Mouse (Mus musculus): ENCODE data around the gene Pld4.

Gene Pld4

DNA sequence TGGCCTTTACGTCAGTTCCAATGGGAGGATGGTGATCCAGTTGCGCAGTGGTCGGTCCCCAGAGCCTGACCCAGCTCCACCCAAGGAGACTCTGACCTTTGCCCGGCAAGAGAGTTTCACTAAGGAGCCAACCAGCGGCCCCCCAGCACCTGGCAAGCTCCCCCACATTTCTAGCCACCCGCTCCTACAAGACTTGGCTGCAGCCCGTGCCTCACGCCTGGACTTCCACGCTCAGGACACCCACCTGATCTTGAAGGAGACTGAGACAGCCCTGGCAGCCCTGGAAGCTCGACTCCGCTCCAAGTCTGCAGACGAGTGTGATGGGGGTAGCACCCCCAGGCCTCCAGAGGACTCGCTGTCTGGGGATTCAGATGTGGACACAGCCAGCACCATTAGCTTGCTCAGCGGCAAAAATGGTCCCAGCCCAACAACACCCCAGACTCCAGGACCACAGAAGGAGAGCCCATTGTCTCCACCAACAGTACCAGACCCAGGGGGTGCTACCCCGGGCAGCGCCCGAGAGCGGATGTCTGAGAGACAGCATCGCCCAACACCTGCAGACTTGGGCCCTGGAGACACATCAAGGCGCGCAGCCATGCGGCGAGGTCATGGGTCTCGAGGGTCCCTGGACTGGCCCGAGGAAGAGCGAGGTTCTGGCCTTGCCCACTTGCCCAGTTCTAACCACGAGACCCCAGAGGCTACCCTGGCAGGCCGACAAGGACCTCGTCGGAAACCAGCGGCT is 22.0 kb upstream of the Pld4 start:
- DNase-seq (ENCODE audit: low spot score), result peak; percentile 3

DNA sequence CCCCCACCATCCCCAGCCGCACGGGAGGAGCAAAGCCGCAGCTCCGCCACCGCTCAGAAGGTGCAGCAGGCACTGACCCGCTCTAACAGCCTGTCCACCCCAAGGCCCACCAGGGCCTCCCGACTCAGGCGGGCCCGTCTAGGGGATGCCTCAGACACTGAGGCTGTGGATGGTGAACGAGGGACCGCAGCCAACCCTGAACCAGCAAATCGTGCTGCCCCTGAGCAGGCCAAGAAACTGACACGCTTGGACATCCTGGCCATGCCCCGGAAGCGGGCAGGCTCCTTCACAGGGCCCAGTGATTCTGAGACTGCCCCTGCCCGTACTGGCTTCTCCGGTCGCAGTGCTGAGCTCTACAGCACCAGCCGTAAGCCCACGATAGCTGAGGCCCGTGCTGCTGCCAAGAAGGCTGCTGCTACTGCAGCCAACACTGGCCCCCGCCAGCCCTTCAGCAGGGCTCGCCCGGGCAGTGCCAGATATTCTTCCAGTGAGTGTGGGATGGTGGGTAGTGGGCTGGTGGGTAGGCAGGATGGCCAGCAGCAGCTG is 21.4 kb upstream of the Pld4 start:
- DNase-seq (ENCODE audit: low spot score), result no peak

DNA sequence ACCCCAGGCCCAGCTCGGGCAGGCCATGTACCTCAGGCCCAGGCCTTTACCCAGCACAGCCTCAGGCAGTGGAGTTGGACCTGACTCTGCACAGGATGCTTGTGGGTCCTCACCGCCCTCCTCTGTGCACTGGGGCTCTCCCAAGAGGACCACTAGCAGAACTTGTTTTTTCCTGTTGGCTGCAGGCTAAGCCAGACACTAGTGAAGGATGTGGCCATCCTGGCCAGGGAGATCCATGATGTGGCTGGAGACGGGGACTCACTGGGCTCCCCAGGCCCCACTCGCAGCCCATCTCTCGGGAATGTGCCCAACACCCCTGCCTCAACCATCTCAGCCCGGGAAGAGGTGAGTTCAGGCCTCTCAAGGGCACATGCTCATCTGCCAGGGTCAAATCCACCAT is 17.7 kb upstream of the Pld4 start:
- DNase-seq (ENCODE audit: low spot score), result no peak

- DNase-seq (ENCODE audit: low spot score), result peak; percentile 73
Measured at GRCm38 (mm10) chr12:112743168-112743975, 17.1 kb upstream of the Pld4 start.

DNA sequence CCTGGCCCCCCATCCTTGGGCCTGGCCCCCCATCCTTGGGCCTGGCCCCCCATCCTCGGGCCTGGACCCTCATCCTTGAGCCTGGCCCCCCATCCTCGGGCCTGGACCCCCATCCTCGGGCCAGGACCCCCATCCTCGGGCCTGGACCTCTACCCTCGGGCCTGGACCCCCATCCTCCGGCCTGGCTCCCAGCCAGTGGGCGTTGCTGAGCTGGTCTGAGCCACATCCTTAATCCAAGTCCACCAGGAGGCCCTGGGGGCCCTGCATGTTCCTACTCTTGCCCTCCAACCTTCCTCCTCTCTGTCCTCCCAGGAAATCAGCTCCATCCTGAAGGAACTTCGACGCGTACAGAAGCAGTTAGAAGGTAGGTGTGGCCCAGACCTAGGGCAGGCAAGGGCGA is 16.2 kb upstream of the Pld4 start:
- DNase-seq (ENCODE audit: low spot score), result no peak

DNA sequence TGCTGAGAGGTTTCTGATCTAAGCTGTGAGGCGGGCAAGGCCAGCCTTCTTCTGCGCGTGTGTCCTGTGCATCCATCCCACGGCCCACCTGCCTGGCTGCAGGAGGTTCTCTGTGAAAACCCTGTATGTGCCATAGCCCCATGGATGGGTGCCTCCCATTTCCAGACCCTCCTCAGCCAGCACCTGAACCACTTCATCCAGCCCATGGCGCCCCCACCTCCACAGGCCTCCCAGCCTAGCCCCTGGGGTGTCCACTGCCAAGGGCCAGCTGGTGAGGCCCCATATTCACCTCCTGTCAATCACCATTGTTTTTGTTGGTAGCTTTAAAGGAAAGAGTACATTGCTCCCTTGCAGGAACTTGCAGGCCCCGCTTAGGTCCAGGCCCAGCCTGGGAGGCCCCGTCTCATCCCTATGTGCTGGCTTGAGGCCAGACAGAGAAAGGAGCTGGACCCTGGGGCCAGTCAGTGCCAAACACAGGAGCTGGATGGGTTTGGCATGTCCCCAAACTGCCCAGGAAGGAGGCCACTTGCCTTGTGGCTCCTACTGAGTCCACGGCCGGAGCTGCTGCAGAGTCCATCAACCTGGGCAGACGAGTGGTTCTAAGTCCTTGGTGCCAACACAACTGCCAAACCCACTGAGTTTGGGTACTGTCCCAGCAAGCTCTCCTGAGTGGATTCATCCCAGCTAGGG is 15.4 kb upstream of the Pld4 start:
- DNase-seq (ENCODE audit: low spot score), result no peak

GRCm38 (mm10) chr12:112745716-112746115 is 14.7 kb upstream of the Pld4 start:
- DNase-seq (ENCODE audit: low spot score), result no peak

- no peak for DNase-seq (ENCODE audit: low spot score)
Measured at GRCm38 (mm10) chr12:112746461-112746807, 14.0 kb upstream of the Pld4 start.

GRCm38 (mm10) chr12:112746808-112747605 is 13.4 kb upstream of the Pld4 start:
- no peak for DNase-seq (ENCODE audit: low spot score)

DNA sequence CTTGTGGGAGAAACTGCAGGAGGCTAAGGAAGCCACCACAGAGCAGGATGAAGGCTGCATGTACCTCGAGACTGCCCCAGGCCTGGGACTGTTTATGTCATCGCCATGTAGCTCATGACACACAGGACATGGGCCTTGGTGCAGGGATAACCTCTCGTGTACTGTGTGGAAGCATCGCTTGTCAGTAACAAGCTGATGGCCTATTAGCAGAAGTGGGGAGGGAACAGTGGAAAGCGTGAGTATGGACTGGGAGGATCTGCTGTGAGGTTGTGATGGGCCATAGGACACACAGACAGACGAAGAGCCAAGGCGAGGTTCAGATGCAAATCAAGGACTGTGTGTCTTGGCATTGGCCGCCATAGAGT is 12.9 kb upstream of the Pld4 start:
- no peak for DNase-seq (ENCODE audit: low spot score)

DNA sequence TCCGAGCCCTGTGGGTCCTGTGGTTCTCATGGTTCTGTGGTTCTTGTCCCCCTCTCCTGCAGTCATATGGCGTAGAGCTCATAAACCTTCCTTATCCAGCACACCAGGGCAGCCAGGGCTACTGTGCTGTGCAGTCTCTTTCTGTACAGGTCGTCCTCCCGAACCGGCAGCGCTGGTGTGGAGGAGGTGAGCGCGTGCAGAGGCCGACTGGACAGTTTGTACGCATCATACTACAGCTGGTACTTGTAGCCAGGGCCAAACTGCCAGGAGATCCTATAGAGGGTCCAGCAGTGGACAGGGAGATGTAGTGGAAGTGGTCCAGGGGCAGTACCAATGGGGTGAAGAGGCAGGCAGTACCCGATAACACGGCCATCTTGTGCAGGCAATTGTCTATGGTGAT is 9.5 kb upstream of the Pld4 start:
- no peak for DNase-seq (ENCODE audit: low spot score)

GRCm38 (mm10) chr12:112752399-112752798 is 8.1 kb upstream of the Pld4 start:
- no peak for DNase-seq (ENCODE audit: low spot score)

- DNase-seq (ENCODE audit: low spot score), result no peak
Measured at GRCm38 (mm10) chr12:112755900-112756299, 4.6 kb upstream of the Pld4 start.

GRCm38 (mm10) chr12:112757896-112758295 is 2.6 kb upstream of the Pld4 start:
- no peak for DNase-seq (ENCODE audit: low spot score)

GRCm38 (mm10) chr12:112759471-112759870 is 984 bp upstream of the Pld4 start:
- DNase-seq (ENCODE audit: low spot score), result no peak

DNA sequence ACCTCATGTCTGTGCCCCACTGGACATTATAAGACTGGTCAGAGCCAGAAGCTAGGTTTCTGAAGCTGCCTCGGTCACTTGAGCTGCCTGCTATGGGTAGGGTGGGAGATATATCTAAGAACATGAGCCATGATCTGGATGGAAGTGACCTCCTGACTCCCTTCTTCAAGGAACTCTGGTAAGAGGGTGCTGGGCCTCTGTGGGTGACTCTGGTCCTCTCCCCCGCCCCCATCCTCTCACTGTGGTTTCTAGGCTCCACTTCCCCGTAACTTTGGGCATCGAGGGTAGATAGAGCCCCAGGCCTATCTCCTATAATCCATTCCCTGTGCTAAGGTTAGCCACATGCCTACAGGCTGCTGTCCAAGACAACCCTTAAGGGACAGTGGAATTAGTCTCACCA is 956 bp downstream of the Pld4 start:
- no peak for DNase-seq (ENCODE audit: low spot score)

DNA sequence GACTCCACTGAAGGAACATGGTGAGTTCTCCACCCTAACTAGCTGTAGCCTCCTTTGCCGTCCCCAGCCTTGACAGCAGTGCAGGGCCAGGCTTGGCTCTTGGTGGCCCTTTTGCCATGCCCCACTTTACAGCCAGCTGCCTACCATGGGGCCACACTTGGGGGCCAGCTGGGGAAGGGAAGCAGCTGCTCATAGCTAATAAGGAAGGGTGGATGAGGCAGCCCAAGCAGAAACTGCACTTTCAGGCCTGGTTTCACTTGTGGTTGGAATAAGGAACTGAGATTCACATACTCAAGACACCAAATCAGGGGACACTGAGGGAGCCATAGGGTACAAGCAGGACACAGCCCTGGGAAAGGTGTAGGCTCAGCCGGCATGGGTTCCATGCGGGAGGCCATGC is 1.6 kb downstream of the Pld4 start:
- no peak for DNase-seq (ENCODE audit: low spot score)

GRCm38 (mm10) chr12:112763176-112763575 is 2.7 kb downstream of the Pld4 start:
- no peak for DNase-seq (ENCODE audit: low spot score)

DNA sequence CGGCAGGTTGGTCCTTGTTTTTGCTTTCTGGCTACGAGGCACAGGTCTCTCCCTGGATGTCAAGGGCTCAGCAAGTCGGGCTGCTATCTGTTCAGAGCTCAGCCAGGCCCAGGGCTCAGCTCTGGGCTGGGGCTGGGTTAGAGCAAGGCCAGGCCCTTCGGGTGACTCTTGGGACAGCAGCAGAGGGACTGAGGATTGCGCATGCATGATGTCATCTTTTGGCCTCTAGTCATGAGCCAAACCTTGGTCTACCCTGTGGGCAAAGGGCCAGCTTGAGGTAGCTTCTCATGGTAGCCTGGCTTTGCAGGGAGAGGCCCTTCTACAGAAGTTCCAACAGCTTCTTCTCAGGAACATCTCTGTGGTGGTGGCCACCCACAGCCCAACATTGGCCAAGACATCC is 3.7 kb downstream of the Pld4 start:
- DNase-seq (ENCODE audit: low spot score), result no peak

GRCm38 (mm10) chr12:112764991-112765390 is 4.5 kb downstream of the Pld4 start:
- no peak for DNase-seq (ENCODE audit: low spot score)

GRCm38 (mm10) chr12:112766586-112766985 is 6.1 kb downstream of the Pld4 start:
- DNase-seq (ENCODE audit: low spot score), result no peak
